Mouse (Mus musculus) liver, embryonic 13.5 days (tissue): ENCODE data around the gene Agfg1. TPM values are rescaled to one million over a fixed set of nuclear protein-coding genes. Genes with fewer than 3 reads are reported as not detected.
A peak's percentile ranks its signal among the peaks of the same experiment; 100 is the strongest.

Experiments
- ATAC-seq: fragments of 200-750 bp; cut with Nextera tagmentation; 2 replicates; pipeline ENCODE4 v1.8.0; 2017; ENCODE audit warnings: low read depth, mild to moderate bottlenecking, moderate number of reproducible peaks, moderate library complexity
- DNase-seq: peaks from one replicate; pipeline ENCODE4 v3.0.0; 2022
- H3K27ac ChIP-seq: fragments of 300-500 bp; sonication (generic); 2 replicates; pipeline ENCODE4 v1.5.1; 2015; ENCODE audit warnings: moderate library complexity, mild to moderate bottlenecking, inconsistent platforms
- H3K27me3 ChIP-seq: fragments of 300-500 bp; sonication (generic); 2 replicates; pipeline ENCODE4 v1.6.1; 2015; ENCODE audit warnings: mild to moderate bottlenecking, inconsistent platforms
- H3K36me3 ChIP-seq: fragments of 300-500 bp; sonication (generic); 2 replicates; pipeline ENCODE4 v1.6.1; 2015; ENCODE audit warnings: mild to moderate bottlenecking, inconsistent platforms
- H3K4me1 ChIP-seq: fragments of 300-500 bp; sonication (generic); replicated peaks from 2 replicates; pipeline ENCODE4 v1.6.1; 2015; ENCODE audit warnings: inconsistent platforms
- H3K4me2 ChIP-seq: fragments of 300-500 bp; sonication (generic); 2 replicates; pipeline ENCODE4 v1.6.1; 2015; ENCODE audit warnings: inconsistent platforms, mild to moderate bottlenecking, moderate library complexity
- H3K4me3 ChIP-seq: fragments of 300-500 bp; sonication (generic); replicated peaks from 2 replicates; pipeline ENCODE4 v1.5.1; 2015; ENCODE audit warnings: mild to moderate bottlenecking, inconsistent platforms
- H3K9ac ChIP-seq: fragments of 300-500 bp; sonication (generic); 2 replicates; pipeline ENCODE4 v1.6.1; 2015; ENCODE audit warnings: mild to moderate bottlenecking, inconsistent platforms
- H3K9me3 ChIP-seq: fragments of 300-500 bp; sonication (generic); replicated peaks from 2 replicates; pipeline ENCODE4 v1.6.1; 2016; ENCODE audit warnings: inconsistent platforms
- WGBS: fragments of 180-500 bp; shearing (Covaris S2); methylation state at CpG from one replicate; pipeline ENCODE4 v1.1.7; 2015; ENCODE audit not compliant: insufficient replicate concordance; 5-methylcytosine and 5-hydroxymethylcytosine counted together
- polyA plus RNA-seq: library from polyadenylated mRNA; unstranded; fragments of >200 nt; fragmentation: Nextera tagmentation; extraction: Ambion mirVana; gene quantifications from 2 replicates; pipeline ENCODE4 v1.2.1, GENCODE M21; 2015

Gene Agfg1
- 47.2 and 53.9 TPM in 2 replicates for polyA plus RNA-seq

- peaks cover 87% of the 10 kb centered on the region for H3K4me1 ChIP-seq
- H3K4me3 ChIP-seq: peak within 1 kb of the TSS; percentile 99
- WGBS: under 1% methylated on average over 34 of the region's 34 CpGs
Observed at GRCm38 (mm10) chr1:82839296-82839613, at the start of gene Agfg1. Agfg1 (plus strand) TSS chr1:82839483.

GRCm38 (mm10) chr1:82791105-82791504 is 48.2 kb upstream of the Agfg1 start:
- H3K9ac ChIP-seq: no peak overlapping the region
- H3K27me3 ChIP-seq: no peaks in the 10 kb centered on the region
- H3K4me2 ChIP-seq: no peak overlapping the region
- no peaks in the 10 kb centered on the region for H3K36me3 ChIP-seq
- no peaks in the 10 kb centered on the region for H3K9me3 ChIP-seq
- peaks cover 21% of the 10 kb centered on the region for H3K4me1 ChIP-seq
- no peak overlapping the region for H3K27ac ChIP-seq
- H3K4me3 ChIP-seq: no peak overlapping the region
- no peak for DNase-seq
- ATAC-seq: no peak
- 77% methylated on average over 11 of the region's 11 CpGs for WGBS

More at GRCm38 (mm10) chr1:82839296-82839613, at the start of gene Agfg1:
- ATAC-seq (peak; percentile 61), DNase-seq (peak; percentile 91)
- Histone ChIP-seq H3K4me2 (peak within 1 kb of the TSS; percentile 77), H3K36me3 (peaks cover 27% of the 10 kb centered on the region), H3K9me3 (no peaks in the 10 kb centered on the region), H3K9ac (peak within 1 kb of the TSS; percentile 99), H3K27me3 (no peaks in the 10 kb centered on the region), H3K27ac (peak within 1 kb of the TSS; percentile 97)

DNA sequence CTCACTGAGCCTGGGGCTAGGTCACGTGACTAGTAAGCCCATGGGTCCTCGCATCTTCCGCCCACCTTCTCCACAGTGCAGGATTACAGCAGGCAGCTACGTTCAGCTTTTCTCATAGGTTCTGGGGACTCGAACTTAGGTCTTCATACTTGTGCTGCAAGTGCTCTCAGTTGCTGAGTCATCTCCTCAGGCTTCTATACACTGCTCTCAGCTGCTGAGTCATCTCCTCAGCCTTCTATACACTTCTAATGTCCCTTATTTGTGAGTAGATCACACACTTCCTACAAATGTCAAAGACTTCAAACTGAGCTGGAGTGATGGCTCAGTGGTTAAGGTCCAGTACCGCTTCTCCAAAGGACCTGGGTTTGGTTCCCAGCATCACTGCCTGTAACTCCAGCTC is 47.0 kb upstream of the Agfg1 start:
- Histone ChIP-seq H3K27me3 (no peaks in the 10 kb centered on the region), H3K4me3 (no peak overlapping the region), H3K36me3 (no peaks in the 10 kb centered on the region), H3K4me2 (no peak overlapping the region), H3K9ac (no peak overlapping the region), H3K4me1 (peaks cover 33% of the 10 kb centered on the region), H3K27ac (no peak overlapping the region), H3K9me3 (no peaks in the 10 kb centered on the region)
- 80% methylated on average over 6 of the region's 6 CpGs for WGBS
- DNase-seq (no peak), ATAC-seq (peak; percentile 63)

GRCm38 (mm10) chr1:82793110-82793509 is 46.2 kb upstream of the Agfg1 start:
- ATAC-seq (no peak), DNase-seq (no peak)
- Histone ChIP-seq H3K36me3 (no peaks in the 10 kb centered on the region), H3K4me3 (no peak overlapping the region), H3K9ac (no peak overlapping the region), H3K4me1 (peaks cover 37% of the 10 kb centered on the region), H3K27ac (no peak overlapping the region), H3K4me2 (no peak overlapping the region), H3K9me3 (no peaks in the 10 kb centered on the region), H3K27me3 (no peaks in the 10 kb centered on the region)
- WGBS: 73% methylated on average over 3 of the region's 3 CpGs

GRCm38 (mm10) chr1:82793986-82794385 is 45.3 kb upstream of the Agfg1 start:
- no peak overlapping the region for H3K27ac ChIP-seq
- no peaks in the 10 kb centered on the region for H3K9me3 ChIP-seq
- ATAC-seq (no peak), DNase-seq (no peak)
- no peak overlapping the region for H3K4me3 ChIP-seq
- WGBS: 69% methylated on average over 4 of the region's 4 CpGs
- peaks cover 41% of the 10 kb centered on the region for H3K4me1 ChIP-seq
- H3K36me3 ChIP-seq: no peaks in the 10 kb centered on the region
- H3K9ac ChIP-seq: no peak overlapping the region
- no peaks in the 10 kb centered on the region for H3K27me3 ChIP-seq
- H3K4me2 ChIP-seq: no peak overlapping the region

- 77% methylated on average over 2 of the region's 2 CpGs for WGBS
- Histone ChIP-seq H3K4me3 (no peak overlapping the region), H3K9me3 (no peaks in the 10 kb centered on the region), H3K27me3 (no peaks in the 10 kb centered on the region), H3K4me2 (no peak overlapping the region), H3K4me1 (peaks cover 41% of the 10 kb centered on the region), H3K9ac (no peak overlapping the region), H3K36me3 (no peaks in the 10 kb centered on the region), H3K27ac (0 out of 2 replicates have a peak overlapping the region, but pooled peaks have one; percentile 2)
- no peak for DNase-seq
- no peak for ATAC-seq
Observed at GRCm38 (mm10) chr1:82795211-82795610, 44.1 kb upstream of the Agfg1 start.

DNA sequence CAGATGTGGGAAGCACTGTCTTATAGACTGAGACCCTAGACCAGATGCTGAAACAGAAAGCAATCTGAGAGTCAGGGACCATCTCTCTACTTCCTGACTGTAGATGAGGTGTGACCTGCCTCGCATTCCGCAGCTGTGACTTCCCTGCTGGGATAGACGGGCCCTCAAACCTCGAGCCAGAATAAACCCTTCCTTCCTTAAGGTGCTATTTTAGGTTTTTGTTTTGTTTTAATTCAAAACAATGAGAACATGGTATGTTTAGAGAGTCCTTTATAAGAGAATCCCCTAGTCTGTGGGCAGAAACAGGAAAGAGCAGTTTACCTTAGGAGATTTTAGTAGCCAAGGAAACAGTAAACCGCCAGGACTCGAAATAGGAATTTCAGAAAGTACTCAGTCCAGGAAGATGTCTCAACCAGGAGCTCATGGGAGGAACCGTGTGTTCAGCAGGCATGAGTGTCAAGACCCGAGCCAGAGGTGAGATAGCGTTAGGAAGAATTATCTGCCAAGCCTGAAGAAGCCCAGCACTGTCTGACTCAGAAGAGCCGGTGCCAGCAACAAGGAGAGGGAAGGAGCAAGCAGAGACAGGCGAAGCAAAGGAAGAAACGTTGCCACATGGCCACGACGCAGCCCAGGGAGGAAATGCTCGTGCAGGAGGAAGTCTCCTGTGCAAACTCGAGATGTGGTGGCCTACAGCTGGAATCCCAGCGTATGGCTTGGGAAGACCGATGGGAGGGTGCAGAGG is 43.4 kb upstream of the Agfg1 start:
- DNase-seq: no peak
- Histone ChIP-seq H3K27me3 (no peaks in the 10 kb centered on the region), H3K9me3 (no peaks in the 10 kb centered on the region), H3K4me2 (no peak overlapping the region), H3K27ac (peak overlapping the region; percentile 37), H3K36me3 (no peaks in the 10 kb centered on the region), H3K4me3 (no peak overlapping the region), H3K4me1 (peaks cover 41% of the 10 kb centered on the region), H3K9ac (no peak overlapping the region)
- WGBS: 31% methylated on average over 18 of the region's 18 CpGs
- peak; percentile 47; the same call in 1 of the 2 replicates for ATAC-seq

GRCm38 (mm10) chr1:82797088-82797487 is 42.2 kb upstream of the Agfg1 start:
- Histone ChIP-seq H3K27ac (peak overlapping the region; percentile 29; the same call in 1 of the 2 replicates), H3K36me3 (no peaks in the 10 kb centered on the region), H3K4me1 (peaks cover 39% of the 10 kb centered on the region), H3K27me3 (peaks cover 4% of the 10 kb centered on the region; the same call in 1 of the 2 replicates), H3K9ac (no peak overlapping the region), H3K9me3 (no peaks in the 10 kb centered on the region), H3K4me3 (no peak overlapping the region), H3K4me2 (no peak overlapping the region)
- 60% methylated on average over 4 of the region's 4 CpGs for WGBS
- ATAC-seq: peak; percentile 71
- no peak for DNase-seq

- Histone ChIP-seq H3K4me3 (no peak overlapping the region), H3K27ac (no peak overlapping the region), H3K9ac (no peak overlapping the region), H3K27me3 (peaks cover 4% of the 10 kb centered on the region; the same call in 1 of the 2 replicates), H3K9me3 (no peaks in the 10 kb centered on the region), H3K36me3 (no peaks in the 10 kb centered on the region), H3K4me2 (no peak overlapping the region), H3K4me1 (peaks cover 34% of the 10 kb centered on the region)
- 38% methylated on average over 5 of the region's 5 CpGs for WGBS
- no peak for ATAC-seq
- no peak for DNase-seq
Observed at GRCm38 (mm10) chr1:82798304-82798703, 41.0 kb upstream of the Agfg1 start.

- 65% methylated on average over 4 of the region's 4 CpGs for WGBS
- Histone ChIP-seq H3K9ac (no peak overlapping the region), H3K27me3 (peaks cover 4% of the 10 kb centered on the region; the same call in 1 of the 2 replicates), H3K4me3 (no peak overlapping the region), H3K4me1 (peaks cover 35% of the 10 kb centered on the region), H3K4me2 (no peak overlapping the region), H3K9me3 (no peaks in the 10 kb centered on the region), H3K36me3 (no peaks in the 10 kb centered on the region), H3K27ac (no peak overlapping the region)
- DNase-seq: no peak
- ATAC-seq: no peak
Observed at GRCm38 (mm10) chr1:82798922-82799321, 40.4 kb upstream of the Agfg1 start.

- Histone ChIP-seq H3K4me3 (no peak overlapping the region), H3K27ac (no peak overlapping the region), H3K9me3 (no peaks in the 10 kb centered on the region), H3K4me1 (peaks cover 30% of the 10 kb centered on the region), H3K9ac (no peak overlapping the region), H3K36me3 (no peaks in the 10 kb centered on the region), H3K4me2 (no peak overlapping the region), H3K27me3 (peaks cover 4% of the 10 kb centered on the region; the same call in 1 of the 2 replicates)
- 66% methylated on average over 12 of the region's 12 CpGs for WGBS
- no peak for ATAC-seq
- no peak for DNase-seq
Observed at GRCm38 (mm10) chr1:82801105-82801783, 38.0 kb upstream of the Agfg1 start.
